Mouse (Mus musculus) hindbrain, postnatal 0 days (tissue): ENCODE results near the gene Rnf2. TPM values are rescaled to one million over a fixed set of nuclear protein-coding genes. Genes with fewer than 3 reads are reported as not detected.

Experiments
- ATAC-seq: fragments of 200-750 bp; cut with Nextera tagmentation; 2 replicates; pipeline ENCODE4 v1.8.0; 2017; ENCODE audit warnings: mild to moderate bottlenecking, moderate TSS enrichment, moderate library complexity
- DNase-seq: peaks from one replicate; pipeline ENCODE4 v3.0.0-alpha.2; 2015; ENCODE audit warnings: low spot score
- H3K27ac ChIP-seq: fragments of 300-500 bp; sonication (generic); 2 replicates; pipeline ENCODE4 v1.5.1; 2014; ENCODE audit warnings: mild to moderate bottlenecking
- H3K27me3 ChIP-seq: fragments of 300-500 bp; sonication (generic); 2 replicates; pipeline ENCODE4 v1.6.1; 2014; ENCODE audit warnings: low read length, mixed read lengths; ENCODE audit not compliant: insufficient read depth
- H3K36me3 ChIP-seq: fragments of 300-500 bp; sonication (generic); 2 replicates; pipeline ENCODE4 v1.6.1; 2014; ENCODE audit warnings: low read length, mixed read lengths; ENCODE audit not compliant: insufficient read depth
- H3K4me1 ChIP-seq: fragments of 300-500 bp; sonication (generic); 2 replicates; pipeline ENCODE4 v1.6.1; 2014; ENCODE audit warnings: antibody characterized with exemption, low read length, mixed read lengths; ENCODE audit not compliant: insufficient read depth
- H3K4me2 ChIP-seq: fragments of 300-500 bp; sonication (generic); 2 replicates; pipeline ENCODE4 v1.6.1; 2014; ENCODE audit warnings: low read depth, mild to moderate bottlenecking, low read length, moderate library complexity, mixed read lengths
- H3K4me3 ChIP-seq: fragments of 300-500 bp; sonication (generic); 2 replicates; pipeline ENCODE4 v1.5.1; 2014; ENCODE audit warnings: low read length
- H3K9ac ChIP-seq: fragments of 300-500 bp; sonication (generic); replicated peaks from 2 replicates; pipeline ENCODE4 v1.6.1; 2014; ENCODE audit warnings: mild to moderate bottlenecking, low read length, moderate library complexity, mixed read lengths
- H3K9me3 ChIP-seq: fragments of 300-500 bp; sonication (generic); 2 replicates; pipeline ENCODE4 v1.6.1; 2016; ENCODE audit warnings: low read length, mixed read lengths
- CTCF ChIP-seq: IDR thresholded peaks from 2 replicates; pipeline ENCODE4 v1.5.1; 2016; ENCODE audit warnings: antibody characterized with exemption, control low read depth, low read depth
- WGBS: fragments of 180-500 bp; shearing (Covaris S2); extraction: QIAGEN DNeasy Blood & Tissue Kit; methylation state at CpG from one replicate; pipeline ENCODE4 v1.1.7; 2014; 5-methylcytosine and 5-hydroxymethylcytosine counted together
- polyA plus RNA-seq: library from polyadenylated mRNA; unstranded; fragments of >200 nt; fragmentation: Nextera tagmentation; extraction: Ambion mirVana; gene quantifications from 2 replicates; pipeline ENCODE4 v1.2.1, GENCODE M21; 2015
- total RNA-seq: library from RNA; depleted of rRNA; stranded (reverse); fragments of >200 nt; gene quantifications from 2 replicates; pipeline ENCODE4 v1.2.3, GENCODE M21; 2014

Gene Rnf2
- total and polyA plus RNA-seq, 2 experiments from 2014 or later = 53.2 to 67.2 TPM

DNA sequence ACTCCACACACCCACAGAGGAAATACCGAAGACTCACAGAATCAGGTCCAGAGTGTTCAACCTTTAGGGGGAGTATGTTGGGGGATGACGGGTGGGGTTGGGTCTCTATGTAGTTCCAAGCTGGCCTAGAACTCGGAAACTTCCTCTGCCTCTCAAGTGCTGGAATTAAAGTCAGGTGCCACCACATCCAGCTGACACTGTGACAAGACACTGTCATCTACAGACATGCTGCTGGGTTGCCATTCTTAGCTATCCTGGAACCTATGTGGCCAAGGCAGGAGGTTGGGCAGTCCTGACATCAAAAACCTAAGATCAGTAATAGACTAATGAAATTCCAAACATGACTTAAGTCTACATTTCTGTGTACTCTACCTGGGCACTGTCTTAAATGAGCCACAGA, 2.4 kb downstream of the Rnf2 start:
- Histone ChIP-seq H3K36me3 (no peaks in the 10 kb centered on the region), H3K9me3 (no peaks in the 10 kb centered on the region), H3K27ac (no peak overlapping the region), H3K27me3 (no peaks in the 10 kb centered on the region), H3K4me2 (0 out of 2 replicates have a peak overlapping the region, but pooled peaks have one; percentile 51), H3K9ac (no peak overlapping the region), H3K4me3 (no peak overlapping the region), H3K4me1 (peaks cover 13% of the 10 kb centered on the region)
- 86% methylated on average over 3 of the region's 3 CpGs for WGBS
- DNase-seq = no peak
- no peak for ATAC-seq
- TF ChIP-seq CTCF = no peak

- 49% methylated on average over 2 of the region's 2 CpGs for whole genome bisulfite sequencing
- TF ChIP-seq CTCF = no peak
- Histone ChIP-seq H3K4me3 (no peak overlapping the region), H3K9ac (no peak overlapping the region), H3K27ac (no peak overlapping the region), H3K4me2 (no peak overlapping the region), H3K27me3 (no peaks in the 10 kb centered on the region), H3K36me3 (no peaks in the 10 kb centered on the region), H3K4me1 (peaks cover 13% of the 10 kb centered on the region), H3K9me3 (no peaks in the 10 kb centered on the region)
- DNase-seq (no peak), ATAC-seq (no peak)
Measured at GRCm38 (mm10) chr1:151497942-151498341, 2.8 kb downstream of the Rnf2 start.

DNA sequence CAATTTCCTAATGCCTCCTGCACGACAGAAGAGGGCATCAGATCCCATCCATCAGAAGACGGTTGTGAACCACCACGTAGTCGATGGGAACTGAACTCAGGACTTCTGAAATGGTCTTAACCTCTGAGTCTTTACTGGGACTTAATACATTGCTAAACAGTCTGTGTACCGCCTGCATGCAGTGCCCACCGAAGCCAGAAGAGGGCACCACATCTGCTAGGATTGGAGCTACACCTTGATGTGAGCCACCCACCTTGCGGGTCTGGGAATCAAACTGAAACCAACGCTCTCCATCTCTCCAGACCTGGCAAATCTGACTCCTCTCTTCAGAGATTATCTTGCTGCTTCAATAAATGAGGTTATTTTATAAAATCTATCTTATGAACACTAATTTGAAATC, 3.7 kb downstream of the Rnf2 start:
- H3K4me1 ChIP-seq = peaks cover 13% of the 10 kb centered on the region
- H3K9me3 ChIP-seq = no peaks in the 10 kb centered on the region
- H3K9ac ChIP-seq = no peak overlapping the region
- no peak overlapping the region for H3K4me2 ChIP-seq
- no peak overlapping the region for H3K4me3 ChIP-seq
- H3K27ac ChIP-seq = no peak overlapping the region
- H3K36me3 ChIP-seq = no peaks in the 10 kb centered on the region
- ATAC-seq (no peak), DNase-seq (peak; percentile 34)
- whole genome bisulfite sequencing = 90% methylated on average over 8 of the region's 8 CpGs
- H3K27me3 ChIP-seq = no peaks in the 10 kb centered on the region
- peak; percentile 69 for TF ChIP-seq CTCF

DNA sequence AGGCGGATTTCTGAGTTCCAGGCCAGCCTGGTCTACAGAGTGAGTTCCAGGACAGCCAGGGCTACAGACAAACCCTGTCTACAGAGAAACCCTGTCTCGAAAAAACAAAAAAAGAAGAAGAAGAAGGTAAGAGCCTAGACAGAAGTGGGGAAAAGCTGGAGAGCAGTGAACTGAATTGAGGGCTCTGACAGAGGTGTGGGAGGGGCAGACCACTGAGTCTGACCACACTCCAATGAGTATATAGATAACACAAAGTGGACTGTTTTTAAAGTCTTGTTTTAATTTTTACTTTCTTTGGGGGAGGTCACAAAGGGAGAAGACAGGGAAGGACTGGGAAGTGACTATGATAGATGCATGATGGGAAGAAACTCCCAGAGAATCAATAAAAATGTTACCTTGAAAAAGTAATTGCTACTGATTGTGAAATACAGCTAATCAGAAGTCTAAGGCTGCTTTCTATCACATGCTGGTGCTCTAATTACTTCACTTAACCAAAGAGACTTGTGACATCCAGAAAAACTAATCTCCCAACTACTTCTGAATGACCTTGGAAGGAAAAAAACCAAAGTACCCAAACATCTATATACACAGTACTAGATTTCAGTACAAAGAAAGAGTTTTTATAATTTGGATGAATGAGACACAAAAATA, 5.0 kb downstream of the Rnf2 start:
- Histone ChIP-seq H3K9me3 (no peaks in the 10 kb centered on the region), H3K27ac (no peak overlapping the region), H3K4me1 (peaks cover 13% of the 10 kb centered on the region), H3K4me2 (no peak overlapping the region), H3K36me3 (no peaks in the 10 kb centered on the region), H3K4me3 (no peak overlapping the region), H3K27me3 (no peaks in the 10 kb centered on the region), H3K9ac (no peak overlapping the region)
- TF ChIP-seq CTCF = no peak
- DNase-seq (no peak), ATAC-seq (no peak)
- 84% methylated on average over 2 of the region's 2 CpGs for WGBS

DNA sequence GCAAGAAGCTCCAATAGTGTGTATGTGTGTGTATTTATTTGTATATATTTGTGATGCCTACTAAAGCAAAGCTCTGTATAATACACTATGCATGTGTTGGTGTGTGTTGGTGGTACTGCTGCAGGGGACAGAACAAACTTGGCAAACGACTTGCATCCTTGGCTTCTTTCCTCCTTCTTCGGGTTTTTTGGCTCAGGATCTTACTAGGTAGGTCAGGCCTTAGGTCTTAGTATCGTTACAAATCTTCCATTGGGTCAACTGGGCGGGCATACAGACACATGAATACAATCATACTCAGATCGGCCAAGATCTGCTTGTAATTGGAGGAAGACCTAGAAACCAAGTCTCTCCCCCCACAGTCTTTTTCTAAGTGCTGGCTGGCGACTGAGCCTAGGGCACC, 6.0 kb downstream of the Rnf2 start:
- Histone ChIP-seq H3K9me3 (no peaks in the 10 kb centered on the region), H3K4me1 (peaks cover 13% of the 10 kb centered on the region), H3K9ac (no peak overlapping the region), H3K27me3 (no peaks in the 10 kb centered on the region), H3K36me3 (no peaks in the 10 kb centered on the region), H3K4me3 (no peak overlapping the region), H3K27ac (no peak overlapping the region), H3K4me2 (no peak overlapping the region)
- DNase-seq = peak; percentile 16
- no peak for ATAC-seq
- 47% methylated on average over 6 of the region's 6 CpGs for WGBS
- no peak for TF ChIP-seq CTCF

DNA sequence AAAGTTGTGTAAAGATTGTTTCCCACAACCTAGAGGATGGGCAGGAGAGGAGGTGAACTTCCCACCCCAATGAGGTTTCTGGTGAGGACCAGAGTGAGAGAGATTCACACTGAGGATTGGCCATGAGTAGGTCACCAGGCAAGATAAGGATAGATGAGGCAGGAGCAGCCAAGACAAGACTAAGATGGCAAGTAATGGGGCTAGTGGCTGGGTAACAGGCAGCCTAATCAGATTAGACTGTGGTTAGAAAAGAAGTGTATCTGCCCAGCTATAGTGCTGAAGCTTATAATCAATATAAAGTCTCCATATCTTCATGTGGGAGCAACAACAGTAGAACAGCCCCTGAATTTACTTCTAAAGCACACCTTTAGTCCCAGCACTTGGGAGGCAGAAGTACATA, 6.9 kb downstream of the Rnf2 start:
- H3K9me3 ChIP-seq = no peaks in the 10 kb centered on the region
- H3K27me3 ChIP-seq = no peaks in the 10 kb centered on the region
- no peak overlapping the region for H3K4me2 ChIP-seq
- no peak overlapping the region for H3K4me3 ChIP-seq
- ATAC-seq = no peak
- H3K27ac ChIP-seq = no peak overlapping the region
- DNase-seq = no peak
- H3K36me3 ChIP-seq = no peaks in the 10 kb centered on the region
- no peak for TF ChIP-seq CTCF
- peaks cover 11% of the 10 kb centered on the region for H3K4me1 ChIP-seq
- H3K9ac ChIP-seq = no peak overlapping the region

DNA sequence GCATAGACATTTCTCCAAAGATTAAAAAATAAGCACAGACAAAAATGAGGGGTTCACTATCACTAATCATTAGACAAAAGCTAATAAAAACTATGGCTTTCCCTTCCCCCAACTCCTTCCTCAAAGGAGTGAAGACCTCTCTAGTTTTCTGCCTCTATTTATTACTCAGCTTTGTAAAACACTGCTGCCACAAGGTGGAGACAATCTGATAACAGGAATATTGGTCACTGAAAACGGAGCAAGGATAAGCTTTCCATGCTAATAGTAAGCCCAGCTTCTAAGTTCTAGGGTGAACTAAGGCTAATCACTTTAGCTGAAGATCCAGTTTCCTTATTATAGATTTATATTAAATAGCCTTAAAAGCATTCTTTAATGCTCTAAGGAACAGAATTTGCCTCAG, 8.3 kb downstream of the Rnf2 start:
- TF ChIP-seq CTCF = peak; percentile 60
- 33% methylated on average over 1 of the region's 1 CpGs for WGBS
- no peak overlapping the region for H3K27ac ChIP-seq
- no peak overlapping the region for H3K4me2 ChIP-seq
- H3K4me1 ChIP-seq = 0 out of 2 replicates have a peak, but pooled peaks cover 4% of the 10 kb centered on the region
- no peaks in the 10 kb centered on the region for H3K36me3 ChIP-seq
- no peak overlapping the region for H3K9ac ChIP-seq
- DNase-seq = peak; percentile 43
- no peaks in the 10 kb centered on the region for H3K9me3 ChIP-seq
- H3K27me3 ChIP-seq = no peaks in the 10 kb centered on the region
- no peak overlapping the region for H3K4me3 ChIP-seq
- no peak for ATAC-seq
